Mouse (Mus musculus) small intestine, adult 2 months (tissue): ENCODE results near the gene Doc2g. TPM values are rescaled to one million over a fixed set of nuclear protein-coding genes. Genes with fewer than 3 reads are reported as not detected.
"Not testable (repeated sequence)": the region's sequence is repeated elsewhere in the genome, so short reads cannot be mapped to it uniquely, and the experiment has no call there.

ENCODE experiments used
- H3K27ac ChIP-seq: fragments of 200-500 bp; 2 replicates; pipeline ENCODE4 v1.5.1; 2012; ENCODE audit warnings: low read depth, low read length, control low read depth, inconsistent platforms; ENCODE audit not compliant: insufficient read depth
- H3K27me3 ChIP-seq: fragments of 200-500 bp; 2 replicates; pipeline ENCODE4 v1.6.1; 2012; ENCODE audit warnings: mild to moderate bottlenecking, moderate library complexity, low read length, inconsistent platforms; ENCODE audit not compliant: control insufficient read depth, insufficient read depth
- H3K36me3 ChIP-seq: fragments of 200-500 bp; 2 replicates; pipeline ENCODE4 v1.6.1; 2012; ENCODE audit warnings: mild to moderate bottlenecking, low read length, control low read depth, inconsistent platforms; ENCODE audit not compliant: control insufficient read depth, insufficient read depth
- H3K4me1 ChIP-seq: fragments of 200-500 bp; 2 replicates; pipeline ENCODE4 v1.6.1; 2012; ENCODE audit warnings: low read length, inconsistent platforms, mixed read lengths; ENCODE audit not compliant: control insufficient read depth, insufficient read depth, insufficient read length
- H3K4me3 ChIP-seq: fragments of 200-500 bp; 2 replicates; pipeline ENCODE4 v1.5.1; 2012; ENCODE audit warnings: low read depth, mild to moderate bottlenecking, control low read depth, inconsistent platforms, low read length, moderate library complexity
- CTCF ChIP-seq: fragments of 200-500 bp; IDR thresholded peaks from 2 replicates; pipeline ENCODE4 v1.5.1; 2012; ENCODE audit warnings: low read depth, mild to moderate bottlenecking, control low read depth, inconsistent platforms, low read length, moderate library complexity, mixed read lengths; ENCODE audit not compliant: insufficient replicate concordance, insufficient read length; ENCODE audit errors: extremely low read depth
- POLR2A ChIP-seq: fragments of 200-500 bp; IDR thresholded peaks from 2 replicates; pipeline ENCODE4 v1.6.1; 2012; ENCODE audit warnings: low read depth, mild to moderate bottlenecking, control low read depth, inconsistent platforms, low read length, moderate library complexity
- WGBS: fragments of 180-500 bp; shearing (Covaris S2); methylation state at CpG from one replicate; pipeline ENCODE4 v1.1.7; 2018; 5-methylcytosine and 5-hydroxymethylcytosine counted together
- polyA plus RNA-seq: library from polyadenylated mRNA; depleted of rRNA; stranded (reverse); fragments of >200 nt; gene quantifications from 2 replicates; pipeline ENCODE4 v1.2.3, GENCODE M21; 2012

Doc2g gene
- polyA plus RNA-seq, 1 experiment: 8.2 TPM

GRCm38 (mm10) chr19:4033742-4034141 is 30.6 kb downstream of the Doc2g start:
- peak overlapping the region; percentile 96 for H3K27ac ChIP-seq
- H3K36me3 ChIP-seq: peaks cover 6% of the 10 kb centered on the region
- no peak overlapping the region for H3K4me3 ChIP-seq
- WGBS: 19% methylated on average over 5 of the region's 5 CpGs
- H3K27me3 ChIP-seq: no peaks in the 10 kb centered on the region
- no peak for TF ChIP-seq POLR2A
- TF ChIP-seq CTCF: no peak
- H3K4me1 ChIP-seq: peaks cover 24% of the 10 kb centered on the region

GRCm38 (mm10) chr19:4036327-4037045 is 33.4 kb downstream of the Doc2g start:
- WGBS: 29% methylated on average over 12 of the region's 12 CpGs
- Histone ChIP-seq H3K27me3 (no peaks in the 10 kb centered on the region), H3K27ac (peak overlapping the region; percentile 93), H3K4me3 (peak overlapping the region; percentile 55), H3K4me1 (peaks cover 19% of the 10 kb centered on the region), H3K36me3 (peaks cover 6% of the 10 kb centered on the region)
- TF ChIP-seq POLR2A (0 out of 2 replicates have a peak, but pooled peaks have one; percentile 29), CTCF (no peak)

- peak overlapping the region; percentile 65 for H3K27ac ChIP-seq
- WGBS: 16% methylated on average over 7 of the region's 8 CpGs
- peak overlapping the region; percentile 89 for H3K4me3 ChIP-seq
- H3K27me3 ChIP-seq, H3K36me3 ChIP-seq: not testable (repeated sequence)
- H3K4me1 ChIP-seq: peaks cover 22% of the 10 kb centered on the region
Observed at GRCm38 (mm10) chr19:4037154-4037787, 34.2 kb downstream of the Doc2g start.

- TF ChIP-seq POLR2A: peak; percentile 93
- TF ChIP-seq CTCF: peak; percentile 48; the same call in 1 of the 2 replicates
- Histone ChIP-seq H3K4me1 (peaks cover 20% of the 10 kb centered on the region; the same call in 1 of the 2 replicates), H3K27ac (peak within 1 kb of the TSS; percentile 93), H3K36me3 (peaks cover 6% of the 10 kb centered on the region), H3K27me3 (no peaks in the 10 kb centered on the region), H3K4me3 (peak within 1 kb of the TSS; percentile 89)
- under 1% methylated on average over 26 of the region's 26 CpGs for WGBS
Observed at GRCm38 (mm10) chr19:4037788-4038232, 34.7 kb downstream of the Doc2g start, which contains the start of gene Gstp1. TSS of gene Gstp1 (minus strand) at chr19:4037985.

GRCm38 (mm10) chr19:4040941-4041340 is 37.8 kb downstream of the Doc2g start:
- H3K27me3 ChIP-seq, H3K4me1 ChIP-seq, H3K36me3 ChIP-seq, H3K27ac ChIP-seq, H3K4me3 ChIP-seq: not testable (repeated sequence)
- WGBS: 89% methylated on average over 5 of the region's 5 CpGs

GRCm38 (mm10) chr19:4041500-4041899 is 38.4 kb downstream of the Doc2g start:
- Histone ChIP-seq H3K27ac (peak overlapping the region; percentile 63), H3K4me3 (peak overlapping the region; percentile 64)
- H3K4me1 ChIP-seq, H3K27me3 ChIP-seq, H3K36me3 ChIP-seq: not testable (repeated sequence)
- WGBS: 89% methylated on average over 4 of the region's 4 CpGs

- Histone ChIP-seq H3K4me3 (peak overlapping the region; percentile 64), H3K4me1 (peaks cover 10% of the 10 kb centered on the region), H3K27ac (peak overlapping the region; percentile 64), H3K27me3 (no peaks in the 10 kb centered on the region), H3K36me3 (no peaks in the 10 kb centered on the region)
- peak; percentile 52; the same call in 1 of the 2 replicates for TF ChIP-seq POLR2A
- TF ChIP-seq CTCF: no peak
- 35% methylated on average over 14 of the region's 14 CpGs for WGBS
Observed at GRCm38 (mm10) chr19:4042124-4042523, 39.0 kb downstream of the Doc2g start.

GRCm38 (mm10) chr19:4044109-4044508 is 41.0 kb downstream of the Doc2g start:
- H3K27ac ChIP-seq, H3K27me3 ChIP-seq, H3K4me3 ChIP-seq, H3K36me3 ChIP-seq: not testable (repeated sequence)
- peaks cover 13% of the 10 kb centered on the region for H3K4me1 ChIP-seq
- 82% methylated on average over 5 of the region's 5 CpGs for WGBS
